Comparison of ENCODE assay signal across 17 mouse cellular contexts in genomic region chr10:3511401-3511800, GRCm38 (mm10). TPM values are rescaled to one million over a fixed set of nuclear protein-coding genes. Genes with fewer than 3 reads are reported as not detected.
"Had no signal": no experiment of that assay in that cellular context is flagged by ENCODE, and none has a peak within 500 bp of the region (broad histone marks: within the 10 kb centered on the region; RNA-seq: fewer than 3 reads in every experiment).

No protein-coding gene starts in this region.

- DNase-seq: kidney, adult 8-10 months; kidney, postnatal 10 days; kidney, postnatal 4 days; left cerebral cortex, postnatal 4 days; liver, postnatal 0 days; lung, postnatal 14 days; lung, postnatal 4 days had no signal

- H3K9me3 ChIP-seq: kidney, embryonic 15.5 days; limb, embryonic 12.5 days; limb, embryonic 15.5 days; midbrain, embryonic 13.5 days had no signal

- ATAC-seq: intestine, postnatal 0 days; liver, postnatal 0 days; midbrain, embryonic 13.5 days had no signal

- H3K4me3 ChIP-seq: kidney, embryonic 15.5 days; limb, embryonic 12.5 days; limb, embryonic 15.5 days; midbrain, embryonic 13.5 days had no signal

- H3K36me3 ChIP-seq: kidney, embryonic 15.5 days; limb, embryonic 12.5 days; limb, embryonic 15.5 days; midbrain, embryonic 13.5 days had no signal

- H3K4me2 ChIP-seq: kidney, embryonic 15.5 days; limb, embryonic 12.5 days; limb, embryonic 15.5 days; liver, embryonic 11.5 days; midbrain, embryonic 13.5 days had no signal

- H3K27ac ChIP-seq: kidney, embryonic 15.5 days; limb, embryonic 12.5 days; limb, embryonic 15.5 days; liver, embryonic 14.5 days; midbrain, embryonic 13.5 days; stomach, postnatal 0 days had no signal

- H3K27me3 ChIP-seq: kidney, embryonic 15.5 days; limb, embryonic 12.5 days; limb, embryonic 15.5 days; midbrain, embryonic 13.5 days had no signal

- H3K9ac ChIP-seq: kidney, embryonic 15.5 days; limb, embryonic 12.5 days; limb, embryonic 15.5 days; liver, embryonic 14.5 days; liver, postnatal 0 days; midbrain, embryonic 13.5 days had no signal

RNA-seq across cellular contexts. Expression of gene Iyd, which starts 28.6 kb away (rescaled TPM):
- total RNA-seq: megakaryocyte, adult 5-6 weeks had no signal
- polyA plus RNA-seq: limb, embryonic 12.5 days; neural tube, embryonic 11.5 days had no signal
